Mouse (Mus musculus) kidney, adult 18-20 months (tissue): ENCODE results near the gene Rrm2.

Experiments used
- DNase-seq: peaks from one replicate; pipeline ENCODE4 v3.0.0; 2021

Gene Rrm2

DNA sequence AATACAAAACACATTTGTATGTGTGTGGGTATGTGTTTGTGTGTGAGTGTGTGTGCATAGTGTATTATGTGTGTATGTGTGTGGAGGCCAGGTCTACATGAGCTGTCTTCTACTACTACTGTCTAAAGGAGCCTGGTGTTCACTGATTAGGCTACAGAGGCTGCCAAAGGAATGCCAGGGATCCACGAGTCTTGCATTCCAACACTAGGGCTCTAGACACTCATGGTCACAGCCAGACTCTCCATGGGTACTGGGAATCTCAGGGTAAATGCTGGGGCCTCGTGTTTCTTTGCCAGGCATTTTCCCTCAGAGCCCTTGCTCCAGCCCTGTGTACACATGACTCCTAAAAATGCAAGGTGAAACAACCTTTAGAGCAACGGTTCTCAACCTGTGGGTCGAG, 45.6 kb downstream of the Rrm2 start:
- DNase-seq = no peak

DNA sequence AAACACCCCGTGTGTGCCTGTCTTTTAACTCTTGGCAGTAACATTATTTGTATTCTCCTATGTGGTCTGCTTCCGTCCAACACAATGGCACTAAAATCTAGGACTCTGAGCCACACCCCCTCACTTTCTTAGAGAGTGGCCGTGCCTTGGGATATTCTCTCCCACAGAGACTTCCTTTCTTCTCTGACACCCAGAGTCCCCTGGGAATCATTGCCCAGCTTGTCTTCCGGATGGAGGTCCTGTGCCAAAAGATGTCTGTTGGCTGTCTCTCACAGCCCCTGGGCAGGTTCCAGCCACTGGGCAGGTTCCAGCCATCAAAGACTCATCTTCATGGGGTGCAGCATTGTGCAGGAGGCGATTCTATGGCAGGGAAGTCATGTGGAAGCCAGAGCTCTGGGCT, 46.7 kb downstream of the Rrm2 start:
- no peak for DNase-seq

GRCm38 (mm10) chr12:24755471-24755870, 47.4 kb downstream of the Rrm2 start:
- DNase-seq = no peak

- no peak for DNase-seq
Measured at GRCm38 (mm10) chr12:24757387-24757786, 49.3 kb downstream of the Rrm2 start.

DNA sequence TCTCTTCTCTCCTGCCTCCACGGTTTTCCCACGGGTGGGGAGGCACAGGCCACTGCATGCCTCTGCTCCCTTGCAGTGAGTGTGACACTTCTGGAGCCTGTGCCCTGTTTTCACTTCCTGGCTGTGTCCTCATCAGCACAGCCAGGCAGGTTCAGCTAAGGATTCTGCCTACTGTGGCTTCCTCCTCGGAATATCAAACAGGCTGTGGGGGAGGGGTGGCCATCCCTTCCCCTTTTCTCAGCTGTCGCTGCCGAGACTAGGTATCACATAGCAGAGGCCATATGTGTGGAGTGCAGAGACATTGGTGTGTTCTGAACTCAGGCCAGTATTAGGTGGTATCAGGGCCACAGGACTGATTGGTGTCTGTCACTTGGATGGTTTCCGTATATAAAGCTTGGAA, 50.3 kb downstream of the Rrm2 start:
- DNase-seq = no peak

DNA sequence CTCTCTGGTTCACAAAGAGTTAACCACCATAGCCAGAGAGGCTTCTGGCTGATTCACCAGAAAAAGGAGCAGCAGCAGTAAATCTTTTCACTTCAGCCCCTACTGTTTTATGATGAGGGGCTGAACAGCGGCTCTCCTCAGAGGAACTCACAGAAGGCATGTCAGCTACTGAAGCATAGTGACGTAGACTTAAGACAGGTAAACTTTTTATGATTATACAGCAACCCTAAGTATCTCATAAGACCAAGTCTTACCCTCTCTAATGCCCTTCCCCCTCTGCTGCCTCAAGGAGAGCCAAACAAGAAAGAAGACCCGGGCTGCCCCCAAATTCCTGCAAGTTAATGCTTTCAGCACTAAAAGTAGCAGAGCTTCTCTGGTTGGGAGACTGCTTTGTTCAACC, 54.2 kb downstream of the Rrm2 start:
- no peak for DNase-seq
